Mouse (Mus musculus) heart, embryonic 16.5 days (tissue): Measurements from ENCODE around the gene Birc3. TPM values are rescaled to one million over a fixed set of nuclear protein-coding genes. Genes with fewer than 3 reads are reported as not detected.
"Not testable (repeated sequence)": the region's sequence is repeated elsewhere in the genome, so short reads cannot be mapped to it uniquely, and the experiment has no call there.

Source experiments
- ATAC-seq: fragments of 200-750 bp; cut with Nextera tagmentation; replicated peaks from 2 replicates; pipeline ENCODE4 v1.8.0; 2017; ENCODE audit warnings: moderate number of reproducible peaks; ENCODE audit not compliant: insufficient read depth, low FRiP score; ENCODE audit errors: extremely low read depth
- H3K27ac ChIP-seq: fragments of 300-500 bp; sonication (generic); 2 replicates; pipeline ENCODE4 v1.5.1; 2014; ENCODE audit warnings: mild to moderate bottlenecking, low read length, control low read depth, moderate library complexity
- H3K27me3 ChIP-seq: fragments of 300-500 bp; sonication (generic); 2 replicates; pipeline ENCODE4 v1.6.1; 2014; ENCODE audit warnings: low read length, mixed read lengths; ENCODE audit not compliant: control insufficient read depth, insufficient read depth
- H3K36me3 ChIP-seq: fragments of 300-500 bp; sonication (generic); 2 replicates; pipeline ENCODE4 v1.6.1; 2014; ENCODE audit not compliant: control insufficient read depth, insufficient read depth
- H3K4me1 ChIP-seq: fragments of 300-500 bp; sonication (generic); 2 replicates; pipeline ENCODE4 v1.6.1; 2014; ENCODE audit warnings: low read length, mixed read lengths; ENCODE audit not compliant: control insufficient read depth, insufficient read depth
- H3K4me2 ChIP-seq: fragments of 300-500 bp; sonication (generic); 2 replicates; pipeline ENCODE4 v1.6.1; 2014; ENCODE audit warnings: low read depth, mild to moderate bottlenecking, control low read depth, low read length
- H3K4me3 ChIP-seq: fragments of 300-500 bp; sonication (generic); 2 replicates; pipeline ENCODE4 v1.5.1; 2014; ENCODE audit warnings: mild to moderate bottlenecking, control low read depth, low read length
- H3K9ac ChIP-seq: fragments of 300-500 bp; sonication (generic); 2 replicates; pipeline ENCODE4 v1.6.1; 2014; ENCODE audit warnings: low read length, control low read depth
- H3K9me3 ChIP-seq: fragments of 300-500 bp; sonication (generic); replicated peaks from 2 replicates; pipeline ENCODE4 v1.6.1; 2016; ENCODE audit warnings: low read length; ENCODE audit not compliant: control insufficient read depth
- WGBS: fragments of 180-500 bp; shearing (Covaris S2); extraction: QIAGEN DNeasy Blood & Tissue Kit; methylation state at CpG from one replicate; pipeline ENCODE4 v1.1.7; 2014; 5-methylcytosine and 5-hydroxymethylcytosine counted together
- polyA plus RNA-seq: library from polyadenylated mRNA; unstranded; fragments of >200 nt; fragmentation: Nextera tagmentation; extraction: Ambion mirVana; gene quantifications from 2 replicates; pipeline ENCODE4 v1.2.1, GENCODE M21; 2015

The Birc3 gene
- polyA plus RNA-seq, 1 experiment from 2014 or later: 10.0 TPM

DNA sequence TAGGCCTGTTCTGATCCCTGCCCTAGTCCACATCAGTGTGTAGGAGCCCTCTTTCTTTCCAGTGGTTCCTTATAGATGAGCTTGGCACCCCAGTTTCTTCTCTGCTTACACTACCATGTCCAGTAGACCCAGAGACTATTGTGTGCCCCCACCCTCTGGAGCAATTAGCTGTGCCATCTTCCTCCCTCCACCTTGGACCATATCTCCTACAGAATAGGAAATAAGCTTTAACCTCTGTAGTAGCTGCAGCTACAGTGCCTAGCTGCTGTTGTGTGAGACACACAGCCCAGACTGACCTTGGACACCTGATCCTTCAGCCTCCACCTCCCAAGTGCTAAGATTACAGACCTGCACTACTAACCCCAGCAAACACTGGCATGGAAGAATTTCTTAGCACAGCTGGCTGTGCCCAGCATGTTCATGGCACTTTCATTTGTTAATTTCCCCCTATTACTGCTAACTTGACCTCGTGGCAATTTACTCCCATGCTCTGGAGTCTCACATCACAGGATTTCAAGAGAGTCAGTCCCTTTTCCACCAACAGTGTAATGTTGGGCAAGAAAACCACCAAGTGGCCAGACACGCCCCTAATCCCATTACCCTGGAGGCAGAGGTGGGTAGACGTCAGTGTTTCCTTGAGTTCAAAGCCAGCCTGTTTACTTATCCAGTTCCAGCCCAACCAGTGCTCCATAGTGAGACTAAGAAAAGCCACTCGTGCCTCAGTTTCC, 1.5 kb downstream of the Birc3 start:
- H3K27ac ChIP-seq: peak overlapping the region; percentile 16; the same call in 1 of the 2 replicates
- H3K4me3 ChIP-seq: peak overlapping the region; percentile 70
- peaks cover 9% of the 10 kb centered on the region for H3K36me3 ChIP-seq
- 72% methylated on average over 4 of the region's 4 CpGs for WGBS
- H3K4me2 ChIP-seq: peak overlapping the region; percentile 84
- H3K9me3 ChIP-seq: no peaks in the 10 kb centered on the region
- H3K27me3 ChIP-seq: no peaks in the 10 kb centered on the region
- 0 out of 2 replicates have a peak overlapping the region, but pooled peaks have one; percentile 89 for H3K9ac ChIP-seq
- peaks cover 4% of the 10 kb centered on the region; the same call in 1 of the 2 replicates for H3K4me1 ChIP-seq
- ATAC-seq: no peak

DNA sequence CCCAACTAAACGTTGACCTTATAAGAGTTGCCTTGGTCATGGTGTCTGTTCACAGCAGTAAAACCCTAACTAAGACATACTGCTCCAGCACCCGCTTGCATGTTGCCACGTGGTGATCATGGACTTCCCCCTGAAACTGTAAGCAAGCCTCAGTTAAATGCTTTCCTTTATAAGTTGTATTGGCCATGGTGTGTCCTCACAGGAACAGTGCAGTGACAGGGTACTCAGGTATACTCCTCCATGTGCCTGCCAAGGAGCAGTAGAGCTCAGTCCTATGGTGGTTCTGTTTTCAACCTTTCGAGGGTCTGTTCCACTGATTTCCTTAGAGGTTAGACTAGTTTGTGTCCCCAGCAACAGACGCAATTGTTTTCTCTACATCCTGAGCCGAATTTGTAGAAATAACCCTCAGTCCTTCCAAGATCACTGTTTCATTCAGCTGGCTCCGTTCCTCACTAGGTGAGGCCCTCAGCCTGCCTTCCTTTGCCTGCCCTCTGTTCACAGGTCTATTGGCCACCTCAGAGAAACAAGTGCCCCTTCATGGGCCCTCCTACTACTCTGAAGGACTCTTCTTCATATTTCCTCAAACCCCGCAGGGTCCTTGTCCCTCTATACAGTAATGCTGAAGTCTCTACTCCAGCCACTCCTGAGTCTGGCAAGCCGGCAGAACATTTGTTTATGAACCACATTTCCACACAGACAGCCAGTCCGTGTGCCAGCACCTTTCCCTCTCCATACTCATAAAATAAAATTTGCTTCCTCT, 2.2 kb downstream of the Birc3 start:
- no peak overlapping the region for H3K9ac ChIP-seq
- H3K27me3 ChIP-seq: no peaks in the 10 kb centered on the region
- H3K36me3 ChIP-seq: peaks cover 9% of the 10 kb centered on the region
- no peak for ATAC-seq
- no peak overlapping the region for H3K4me3 ChIP-seq
- H3K4me1 ChIP-seq: peaks cover 4% of the 10 kb centered on the region; the same call in 1 of the 2 replicates
- 87% methylated on average over 10 of the region's 10 CpGs for WGBS
- no peak overlapping the region for H3K4me2 ChIP-seq
- H3K9me3 ChIP-seq: no peaks in the 10 kb centered on the region
- H3K27ac ChIP-seq: no peak overlapping the region; the same call in 1 of the 2 replicates

DNA sequence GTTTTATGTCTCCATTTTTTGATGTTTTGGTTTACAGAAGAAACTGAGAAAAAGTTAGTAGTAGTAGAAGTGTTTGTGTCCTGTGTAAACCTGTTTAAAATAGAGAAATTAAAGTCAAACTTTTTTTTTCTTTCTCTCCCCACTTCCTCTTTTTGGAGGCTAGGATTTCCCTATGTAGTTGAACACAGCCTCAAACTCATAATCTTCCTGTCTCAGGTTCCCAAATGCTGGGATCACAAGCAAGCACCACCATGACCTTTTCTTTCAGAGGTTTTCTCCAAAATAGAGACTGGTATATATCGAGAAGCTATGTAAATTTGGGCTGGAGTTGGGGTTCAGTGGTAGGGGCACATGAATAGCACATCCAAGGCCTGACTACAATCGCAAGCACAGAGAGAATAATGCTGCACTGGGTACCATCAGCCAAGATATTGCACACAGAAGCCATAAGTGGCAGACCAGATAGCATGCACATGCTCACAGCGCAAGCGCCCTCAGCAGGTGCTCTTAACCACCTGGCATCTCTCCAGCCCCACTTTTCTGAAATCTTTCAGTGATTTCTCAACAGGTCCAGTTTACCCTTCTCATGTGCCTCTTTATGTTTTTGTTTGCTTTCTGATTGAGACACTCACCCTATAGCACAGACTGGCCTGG, 4.0 kb downstream of the Birc3 start:
- 77% methylated on average over 4 of the region's 4 CpGs for WGBS
- ATAC-seq: no peak
- Histone ChIP-seq H3K4me1 (peaks cover 4% of the 10 kb centered on the region; the same call in 1 of the 2 replicates), H3K4me3 (no peak overlapping the region), H3K9me3 (no peaks in the 10 kb centered on the region), H3K4me2 (no peak overlapping the region), H3K9ac (no peak overlapping the region), H3K36me3 (peaks cover 9% of the 10 kb centered on the region), H3K27me3 (no peaks in the 10 kb centered on the region), H3K27ac (no peak overlapping the region)

DNA sequence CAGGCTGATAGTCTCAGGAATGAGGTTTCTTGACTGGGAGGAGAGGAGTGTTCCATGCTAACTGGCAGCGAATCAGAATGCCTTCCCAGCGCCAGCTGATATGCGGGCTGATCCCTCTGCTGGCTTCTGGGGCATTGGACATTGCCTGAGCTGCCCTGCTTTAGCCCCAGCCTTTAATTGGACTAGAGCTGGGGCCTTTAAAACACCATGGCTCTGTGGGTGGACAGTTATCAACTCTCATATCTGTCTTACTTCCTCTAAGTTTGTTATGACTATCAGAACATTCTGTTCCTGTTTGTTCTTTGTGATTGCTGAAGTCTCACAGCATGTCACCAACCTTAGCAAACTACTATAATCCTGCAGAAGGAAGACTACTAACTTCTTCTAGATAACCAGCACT, 5.0 kb downstream of the Birc3 start:
- no peak overlapping the region for H3K4me2 ChIP-seq
- no peak overlapping the region for H3K9ac ChIP-seq
- no peak overlapping the region for H3K4me3 ChIP-seq
- no peaks in the 10 kb centered on the region for H3K27me3 ChIP-seq
- no peak overlapping the region for H3K27ac ChIP-seq
- no peak for ATAC-seq
- 88% methylated on average over 3 of the region's 3 CpGs for WGBS
- peaks cover 4% of the 10 kb centered on the region; the same call in 1 of the 2 replicates for H3K4me1 ChIP-seq
- peaks cover 9% of the 10 kb centered on the region for H3K36me3 ChIP-seq
- no peaks in the 10 kb centered on the region for H3K9me3 ChIP-seq

DNA sequence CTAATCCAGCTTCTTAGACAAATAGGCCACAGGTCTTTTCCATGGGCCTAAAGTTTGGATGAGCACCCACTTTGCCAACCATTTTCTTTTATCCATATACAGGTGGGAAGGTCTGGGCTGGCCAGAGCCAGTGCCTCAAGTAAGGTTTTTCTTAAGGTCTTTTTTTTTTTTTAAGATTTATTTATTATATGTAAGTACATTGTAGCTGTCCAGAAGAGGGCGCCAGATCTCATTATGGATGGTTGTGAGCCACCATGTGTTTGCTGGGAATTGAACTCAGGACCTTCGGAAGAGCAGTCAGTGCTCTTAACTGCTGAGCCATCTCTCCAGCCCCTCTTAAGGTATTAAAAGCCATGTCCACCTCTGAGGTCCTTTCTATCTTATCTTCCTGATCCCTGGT, 6.0 kb downstream of the Birc3 start:
- not testable (repeated sequence) for H3K27ac ChIP-seq, H3K4me2 ChIP-seq, H3K9me3 ChIP-seq, H3K36me3 ChIP-seq, H3K9ac ChIP-seq, H3K27me3 ChIP-seq, H3K4me1 ChIP-seq, ATAC-seq, H3K4me3 ChIP-seq
- WGBS: 84% methylated on average over 2 of the region's 2 CpGs

DNA sequence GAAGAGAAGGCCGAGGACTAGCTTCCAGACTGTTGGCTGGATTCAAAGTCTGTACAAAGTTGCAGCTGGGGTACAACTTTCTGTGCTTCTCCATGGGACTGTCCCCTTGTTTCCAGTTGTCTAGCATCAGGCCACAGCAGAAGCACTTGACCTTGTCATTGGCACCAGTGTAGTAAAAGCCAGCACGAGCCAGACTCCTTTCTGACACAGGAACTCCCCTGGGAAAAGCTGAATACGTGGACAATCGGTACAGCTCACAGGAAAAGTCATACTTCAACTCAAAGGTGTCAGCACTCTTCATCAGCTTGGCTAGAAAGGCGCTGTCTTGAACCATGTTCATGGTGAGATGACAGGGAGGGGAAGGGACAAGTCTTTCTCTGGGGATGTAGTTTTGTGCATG, 12.0 kb downstream of the Birc3 start:
- no peak for ATAC-seq
- no peaks in the 10 kb centered on the region for H3K27me3 ChIP-seq
- 71% methylated on average over 5 of the region's 5 CpGs for WGBS
- H3K4me2 ChIP-seq: no peak overlapping the region
- no peak overlapping the region for H3K9ac ChIP-seq
- H3K4me3 ChIP-seq: no peak overlapping the region
- H3K9me3 ChIP-seq: no peaks in the 10 kb centered on the region
- H3K27ac ChIP-seq: no peak overlapping the region
- peaks cover 6% of the 10 kb centered on the region; the same call in 1 of the 2 replicates for H3K36me3 ChIP-seq
- H3K4me1 ChIP-seq: no peaks in the 10 kb centered on the region

DNA sequence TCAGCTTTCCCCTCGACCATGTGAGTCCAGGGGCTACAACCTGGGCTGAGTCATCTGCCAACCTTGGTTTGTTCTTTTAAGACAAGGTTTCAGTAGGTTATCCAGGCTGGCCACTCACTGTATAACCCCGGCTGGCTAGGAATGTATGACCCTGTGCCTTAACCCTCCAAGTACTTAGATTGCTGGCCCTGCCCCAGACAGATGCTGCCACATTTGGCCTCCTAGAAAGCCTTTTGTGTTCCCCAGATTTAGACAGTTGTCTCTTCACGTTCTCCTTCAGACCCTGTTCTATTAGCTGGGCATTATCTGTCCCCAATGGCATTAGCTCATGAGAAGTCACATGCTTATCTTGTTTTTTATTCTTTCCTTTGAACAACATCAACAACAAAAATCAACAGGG, 17.1 kb downstream of the Birc3 start:
- Histone ChIP-seq H3K4me1 (no peaks in the 10 kb centered on the region), H3K9me3 (no peaks in the 10 kb centered on the region), H3K36me3 (peaks cover 11% of the 10 kb centered on the region; the same call in 1 of the 2 replicates), H3K9ac (no peak overlapping the region), H3K4me3 (no peak overlapping the region), H3K27me3 (no peaks in the 10 kb centered on the region), H3K27ac (no peak overlapping the region), H3K4me2 (no peak overlapping the region)
- 46% methylated on average over 3 of the region's 3 CpGs for WGBS
- no peak for ATAC-seq

DNA sequence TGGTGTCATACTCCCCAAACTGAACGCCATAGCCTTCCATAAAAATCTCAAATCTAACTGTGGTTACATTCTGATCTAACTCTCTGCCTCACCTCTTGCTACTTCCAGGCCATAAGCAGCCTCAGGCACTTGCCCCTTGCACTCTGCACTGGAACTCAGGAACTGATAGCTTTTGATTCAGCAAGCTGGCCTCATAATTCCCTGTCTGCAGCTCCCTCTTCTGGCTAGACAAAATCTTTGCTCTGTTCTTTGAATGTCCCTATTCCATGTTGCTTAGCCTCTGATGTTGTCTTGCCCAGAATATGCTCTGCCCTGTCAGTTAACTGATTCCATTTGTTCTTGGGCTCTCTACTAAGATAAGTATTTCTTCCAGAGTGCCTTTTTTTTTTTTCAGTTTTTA, 17.6 kb downstream of the Birc3 start:
- Histone ChIP-seq H3K27me3 (no peaks in the 10 kb centered on the region), H3K4me1 (no peaks in the 10 kb centered on the region), H3K4me2 (no peak overlapping the region), H3K9ac (no peak overlapping the region), H3K27ac (no peak overlapping the region), H3K36me3 (peaks cover 11% of the 10 kb centered on the region; the same call in 1 of the 2 replicates), H3K9me3 (no peaks in the 10 kb centered on the region), H3K4me3 (no peak overlapping the region)
- no peak for ATAC-seq
- 38% methylated on average over 1 of the region's 1 CpGs for WGBS

DNA sequence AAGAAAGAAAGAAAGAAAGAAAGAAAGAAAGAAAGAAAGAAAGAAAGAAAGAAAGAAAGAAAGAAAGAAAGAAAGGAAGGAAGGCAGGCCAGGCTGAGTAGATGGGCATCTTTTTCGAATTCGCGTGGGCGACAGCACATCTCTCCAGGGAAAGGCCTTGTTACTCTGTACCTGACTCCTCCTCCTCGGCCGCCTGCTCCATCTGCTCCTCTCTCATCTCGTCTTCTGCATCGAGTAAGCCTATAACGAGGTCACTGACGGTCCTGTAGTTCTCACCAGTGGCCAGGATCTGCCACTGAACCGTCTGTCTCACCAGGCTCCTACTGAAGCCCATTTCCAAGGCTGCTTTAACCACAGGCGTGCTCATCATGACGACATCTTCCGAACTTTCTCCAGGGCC, 18.8 kb downstream of the Birc3 start:
- not testable (repeated sequence) for H3K4me3 ChIP-seq, H3K9ac ChIP-seq, ATAC-seq, H3K4me1 ChIP-seq, H3K4me2 ChIP-seq, H3K27me3 ChIP-seq, H3K9me3 ChIP-seq, H3K27ac ChIP-seq, H3K36me3 ChIP-seq
- WGBS: 79% methylated on average over 14 of the region's 14 CpGs
